Mouse (Mus musculus) stomach, embryonic 16.5 days (tissue): Measurements from ENCODE around the gene Tbc1d23. TPM values are rescaled to one million over a fixed set of nuclear protein-coding genes. Genes with fewer than 3 reads are reported as not detected.
A peak's percentile ranks its signal among the peaks of the same experiment; 100 is the strongest.

ENCODE experiments used
- ATAC-seq: fragments of 200-750 bp; cut with Nextera tagmentation; 2 replicates; pipeline ENCODE4 v1.8.0; 2017; ENCODE audit warnings: moderate number of reproducible peaks, moderate TSS enrichment; ENCODE audit not compliant: insufficient read depth, low FRiP score
- H3K27ac ChIP-seq: fragments of 300-500 bp; sonication (generic); 2 replicates; pipeline ENCODE4 v1.5.1; 2014; ENCODE audit warnings: low read length
- H3K27me3 ChIP-seq: fragments of 300-500 bp; sonication (generic); 2 replicates; pipeline ENCODE4 v1.6.1; 2014; ENCODE audit warnings: low read length, control low read depth, mixed read lengths; ENCODE audit not compliant: control insufficient read depth, insufficient read depth
- H3K36me3 ChIP-seq: fragments of 300-500 bp; sonication (generic); 2 replicates; pipeline ENCODE4 v1.6.1; 2014; ENCODE audit warnings: low read length; ENCODE audit not compliant: control insufficient read depth, insufficient read depth
- H3K4me1 ChIP-seq: fragments of 300-500 bp; sonication (generic); 2 replicates; pipeline ENCODE4 v1.6.1; 2014; ENCODE audit warnings: low read length, control low read depth, mixed read lengths; ENCODE audit not compliant: control insufficient read depth, insufficient read depth
- H3K4me2 ChIP-seq: fragments of 300-500 bp; sonication (generic); 2 replicates; pipeline ENCODE4 v1.6.1; 2014; ENCODE audit warnings: low read depth, low read length, mixed read lengths
- H3K4me3 ChIP-seq: fragments of 300-500 bp; sonication (generic); replicated peaks from 2 replicates; pipeline ENCODE4 v1.5.1; 2014; ENCODE audit warnings: mild to moderate bottlenecking, low read length
- H3K9ac ChIP-seq: fragments of 300-500 bp; sonication (generic); 2 replicates; pipeline ENCODE4 v1.6.1; 2014; ENCODE audit warnings: low read length
- H3K9me3 ChIP-seq: fragments of 300-500 bp; sonication (generic); replicated peaks from 2 replicates; pipeline ENCODE4 v1.6.1; 2016; ENCODE audit warnings: low read length, control low read depth; ENCODE audit not compliant: control insufficient read depth
- WGBS: fragments of 180-500 bp; shearing (Covaris S2); extraction: QIAGEN DNeasy Blood & Tissue Kit; methylation state at CpG from one replicate; pipeline ENCODE4 v1.1.7; 2014; 5-methylcytosine and 5-hydroxymethylcytosine counted together
- polyA plus RNA-seq: library from polyadenylated mRNA; unstranded; fragments of >200 nt; fragmentation: Nextera tagmentation; extraction: Ambion mirVana; gene quantifications from 2 replicates; pipeline ENCODE4 v1.2.1, GENCODE M21; 2015

The Tbc1d23 gene
- polyA plus RNA-seq, 1 experiment from 2014 or later = 27.9 TPM

GRCm38 (mm10) chr16:57191214-57191613 is 40.1 kb downstream of the Tbc1d23 start:
- 92% methylated on average over 14 of the region's 14 CpGs for WGBS
- Histone ChIP-seq H3K4me3 (no peak overlapping the region), H3K27ac (no peak overlapping the region), H3K27me3 (no peaks in the 10 kb centered on the region), H3K4me2 (no peak overlapping the region), H3K36me3 (0 out of 2 replicates have a peak, but pooled peaks cover 4% of the 10 kb centered on the region), H3K9me3 (no peaks in the 10 kb centered on the region), H3K9ac (no peak overlapping the region), H3K4me1 (no peaks in the 10 kb centered on the region)
- no peak for ATAC-seq

GRCm38 (mm10) chr16:57190390-57190789 is 40.9 kb downstream of the Tbc1d23 start:
- no peaks in the 10 kb centered on the region for H3K27me3 ChIP-seq
- no peak overlapping the region for H3K4me2 ChIP-seq
- no peak overlapping the region for H3K9ac ChIP-seq
- WGBS = 89% methylated on average over 8 of the region's 8 CpGs
- no peak overlapping the region for H3K4me3 ChIP-seq
- H3K4me1 ChIP-seq = no peaks in the 10 kb centered on the region
- no peaks in the 10 kb centered on the region for H3K9me3 ChIP-seq
- no peak overlapping the region for H3K27ac ChIP-seq
- peaks cover 8% of the 10 kb centered on the region; the same call in 1 of the 2 replicates for H3K36me3 ChIP-seq
- no peak for ATAC-seq

- Histone ChIP-seq H3K4me1 (no peaks in the 10 kb centered on the region), H3K27me3 (no peaks in the 10 kb centered on the region), H3K36me3 (peaks cover 4% of the 10 kb centered on the region; the same call in 1 of the 2 replicates), H3K9me3 (no peaks in the 10 kb centered on the region), H3K9ac (no peak overlapping the region), H3K4me3 (no peak overlapping the region), H3K4me2 (no peak overlapping the region), H3K27ac (no peak overlapping the region)
- 84% methylated on average over 2 of the region's 2 CpGs for WGBS
- ATAC-seq = no peak
Observed at GRCm38 (mm10) chr16:57189493-57189892, 41.8 kb downstream of the Tbc1d23 start.

- Histone ChIP-seq H3K9ac (no peak overlapping the region), H3K27me3 (no peaks in the 10 kb centered on the region), H3K4me3 (no peak overlapping the region), H3K27ac (no peak overlapping the region), H3K4me1 (no peaks in the 10 kb centered on the region), H3K36me3 (peaks cover 7% of the 10 kb centered on the region), H3K4me2 (no peak overlapping the region), H3K9me3 (no peaks in the 10 kb centered on the region)
- ATAC-seq = no peak
- WGBS = 94% methylated on average over 4 of the region's 4 CpGs
Observed at GRCm38 (mm10) chr16:57186618-57187017, 44.7 kb downstream of the Tbc1d23 start.

GRCm38 (mm10) chr16:57182037-57182436 is 49.3 kb downstream of the Tbc1d23 start:
- Histone ChIP-seq H3K4me2 (no peak overlapping the region), H3K27ac (no peak overlapping the region), H3K36me3 (peaks cover 13% of the 10 kb centered on the region), H3K9ac (no peak overlapping the region), H3K4me3 (no peak overlapping the region), H3K9me3 (no peaks in the 10 kb centered on the region), H3K4me1 (no peaks in the 10 kb centered on the region), H3K27me3 (no peaks in the 10 kb centered on the region)
- WGBS = 79% methylated on average over 5 of the region's 5 CpGs
- ATAC-seq = no peak

GRCm38 (mm10) chr16:57181180-57181579 is 50.1 kb downstream of the Tbc1d23 start:
- peaks cover 13% of the 10 kb centered on the region for H3K36me3 ChIP-seq
- H3K9ac ChIP-seq = no peak overlapping the region
- H3K9me3 ChIP-seq = no peaks in the 10 kb centered on the region
- H3K4me2 ChIP-seq = no peak overlapping the region
- WGBS = 79% methylated on average over 11 of the region's 11 CpGs
- ATAC-seq = peak; percentile 47; the same call in 1 of the 2 replicates
- no peaks in the 10 kb centered on the region for H3K27me3 ChIP-seq
- H3K4me3 ChIP-seq = no peak overlapping the region
- no peaks in the 10 kb centered on the region for H3K4me1 ChIP-seq
- H3K27ac ChIP-seq = no peak overlapping the region

- H3K27me3 ChIP-seq = no peaks in the 10 kb centered on the region
- WGBS = 88% methylated on average over 10 of the region's 10 CpGs
- no peak overlapping the region for H3K9ac ChIP-seq
- H3K27ac ChIP-seq = no peak overlapping the region
- no peaks in the 10 kb centered on the region for H3K9me3 ChIP-seq
- H3K4me2 ChIP-seq = no peak overlapping the region
- ATAC-seq = no peak
- no peaks in the 10 kb centered on the region for H3K4me1 ChIP-seq
- peaks cover 8% of the 10 kb centered on the region for H3K36me3 ChIP-seq
- H3K4me3 ChIP-seq = no peak overlapping the region
Observed at GRCm38 (mm10) chr16:57177664-57178063, 53.6 kb downstream of the Tbc1d23 start.

GRCm38 (mm10) chr16:57177254-57177653 is 54.0 kb downstream of the Tbc1d23 start:
- Histone ChIP-seq H3K4me3 (no peak overlapping the region), H3K9me3 (no peaks in the 10 kb centered on the region), H3K27me3 (no peaks in the 10 kb centered on the region), H3K36me3 (peaks cover 6% of the 10 kb centered on the region; the same call in 1 of the 2 replicates), H3K27ac (no peak overlapping the region), H3K4me2 (no peak overlapping the region), H3K4me1 (no peaks in the 10 kb centered on the region), H3K9ac (no peak overlapping the region)
- no peak for ATAC-seq
- 70% methylated on average over 2 of the region's 2 CpGs for WGBS

- Histone ChIP-seq H3K9ac (no peak overlapping the region), H3K36me3 (peaks cover 9% of the 10 kb centered on the region; the same call in 1 of the 2 replicates), H3K27me3 (no peaks in the 10 kb centered on the region), H3K4me1 (no peaks in the 10 kb centered on the region), H3K27ac (no peak overlapping the region), H3K4me2 (no peak overlapping the region), H3K9me3 (no peaks in the 10 kb centered on the region), H3K4me3 (no peak overlapping the region)
- WGBS = 87% methylated on average over 7 of the region's 7 CpGs
- ATAC-seq = no peak
Observed at GRCm38 (mm10) chr16:57176276-57176675, 55.0 kb downstream of the Tbc1d23 start.
